Mouse (Mus musculus): ENCODE measurements around the gene Aldh3a2. TPM values are rescaled to one million over a fixed set of nuclear protein-coding genes. Genes with fewer than 3 reads are reported as not detected.
"Not testable (repeated sequence)": the region's sequence is repeated elsewhere in the genome, so short reads cannot be mapped to it uniquely, and the experiment has no call there.

Aldh3a2 gene
- polyA plus RNA-seq, 1 experiment from 2014 or later: 47.8 TPM

DNA sequence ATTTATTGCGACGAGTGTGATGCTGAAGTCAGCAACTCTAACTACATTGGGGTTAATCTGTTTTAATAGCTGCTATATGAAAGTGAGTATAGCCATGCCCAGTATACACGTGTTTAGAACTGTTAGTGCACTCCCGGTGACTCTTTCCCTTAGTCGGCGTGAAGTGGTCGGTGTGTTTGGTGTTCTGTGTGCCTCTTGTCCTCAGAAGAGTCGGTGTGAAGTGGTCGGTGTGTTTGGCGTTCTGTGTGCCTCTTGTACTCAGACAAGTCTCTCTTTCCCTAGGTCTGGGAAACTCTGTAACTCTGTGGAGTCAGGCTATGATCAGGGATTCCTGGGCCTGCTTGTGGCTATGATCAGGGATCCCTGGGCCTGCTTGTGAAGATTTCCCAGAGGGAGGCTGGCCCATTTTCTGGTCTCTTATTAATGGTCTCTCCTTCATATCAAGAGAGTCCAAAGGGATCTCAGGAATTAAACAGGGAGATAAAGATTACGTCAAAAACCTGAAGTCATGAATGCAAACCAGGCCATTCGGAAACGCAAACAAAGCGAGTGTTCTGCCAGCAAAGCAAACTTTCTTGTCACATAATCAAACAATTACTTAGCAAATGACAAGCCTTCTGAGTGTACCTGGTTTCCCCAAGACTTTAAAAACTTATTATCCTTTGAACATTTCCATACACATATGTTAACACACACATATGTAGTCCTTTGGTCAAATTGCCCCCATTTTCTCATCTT is 70.5 kb downstream of the Aldh3a2 start:
- no peaks in the 10 kb centered on the region for H3K27me3 ChIP-seq (ENCODE audit: control insufficient read depth, insufficient read depth, low read depth, low read length)
- no peaks in the 10 kb centered on the region for H3K9me3 ChIP-seq (ENCODE audit: control insufficient read depth, low read length)
- ATAC-seq (ENCODE audit: low read depth): no peak
- 57% methylated on average over 14 of the region's 14 CpGs for WGBS
- H3K4me1 ChIP-seq (replicated peaks; ENCODE audit: control insufficient read depth, insufficient read depth, low read length): no peaks in the 10 kb centered on the region; the same call in 1 of the 2 replicates
- no peak overlapping the region for H3K4me3 ChIP-seq (ENCODE audit: low read length)
- H3K4me2 ChIP-seq (ENCODE audit: low read depth, low read length): no peak overlapping the region
- H3K9ac ChIP-seq (ENCODE audit: low read length): no peak overlapping the region
- peak overlapping the region; percentile 17 for H3K27ac ChIP-seq (ENCODE audit: low read length)
- no peaks in the 10 kb centered on the region for H3K36me3 ChIP-seq (ENCODE audit: control insufficient read depth, insufficient read depth, low read length)

DNA sequence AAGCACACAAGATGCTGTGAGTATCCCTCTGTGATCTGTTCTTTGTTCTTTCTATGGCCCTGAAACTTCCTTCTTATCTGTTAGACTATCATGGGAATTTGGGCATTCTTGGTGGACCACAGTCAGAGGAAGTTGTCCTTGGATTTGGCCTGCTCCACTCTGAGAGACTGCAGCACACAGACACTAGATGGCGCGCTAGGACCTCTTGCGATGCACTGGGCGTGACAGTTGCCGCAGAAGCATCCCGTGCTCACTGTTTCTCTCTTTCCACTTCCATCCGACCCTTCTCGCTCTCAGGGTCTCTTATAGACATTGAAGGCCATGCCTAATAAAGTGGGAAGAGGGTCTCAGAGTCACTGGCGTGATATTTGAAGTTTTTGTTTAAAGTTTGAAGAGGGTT is 73.9 kb downstream of the Aldh3a2 start:
- 5% methylated on average over 9 of the region's 9 CpGs for WGBS
- Histone ChIP-seq H3K9ac (ENCODE audit: low read length) (no peak overlapping the region), H3K27me3 (ENCODE audit: control insufficient read depth, insufficient read depth, low read depth, low read length) (no peaks in the 10 kb centered on the region), H3K4me1 (replicated peaks; ENCODE audit: control insufficient read depth, insufficient read depth, low read length) (no peaks in the 10 kb centered on the region; the same call in 1 of the 2 replicates), H3K4me2 (ENCODE audit: low read depth, low read length) (no peak overlapping the region), H3K36me3 (ENCODE audit: control insufficient read depth, insufficient read depth, low read length) (no peaks in the 10 kb centered on the region), H3K27ac (ENCODE audit: low read length) (no peak overlapping the region), H3K9me3 (ENCODE audit: control insufficient read depth, low read length) (no peaks in the 10 kb centered on the region), H3K4me3 (ENCODE audit: low read length) (no peak overlapping the region)
- ATAC-seq (ENCODE audit: low read depth): peak; percentile 80; the same call in 1 of the 2 replicates

- H3K9ac ChIP-seq (ENCODE audit: low read length): no peak overlapping the region
- H3K4me3 ChIP-seq (ENCODE audit: low read length): no peak overlapping the region
- no peak overlapping the region for H3K27ac ChIP-seq (ENCODE audit: low read length)
- H3K27me3 ChIP-seq (ENCODE audit: control insufficient read depth, insufficient read depth, low read depth, low read length): no peaks in the 10 kb centered on the region
- no peaks in the 10 kb centered on the region for H3K36me3 ChIP-seq (ENCODE audit: control insufficient read depth, insufficient read depth, low read length)
- no peak overlapping the region for H3K4me2 ChIP-seq (ENCODE audit: low read depth, low read length)
- WGBS: 91% methylated on average over 2 of the region's 2 CpGs
- H3K9me3 ChIP-seq (ENCODE audit: control insufficient read depth, low read length): no peaks in the 10 kb centered on the region
- no peaks in the 10 kb centered on the region; the same call in 1 of the 2 replicates for H3K4me1 ChIP-seq (replicated peaks; ENCODE audit: control insufficient read depth, insufficient read depth, low read length)
- ATAC-seq (ENCODE audit: low read depth): no peak
These were observed 74.5 kb downstream of the Aldh3a2 start for GRCm38 (mm10) chr11:61192779-61193178.

DNA sequence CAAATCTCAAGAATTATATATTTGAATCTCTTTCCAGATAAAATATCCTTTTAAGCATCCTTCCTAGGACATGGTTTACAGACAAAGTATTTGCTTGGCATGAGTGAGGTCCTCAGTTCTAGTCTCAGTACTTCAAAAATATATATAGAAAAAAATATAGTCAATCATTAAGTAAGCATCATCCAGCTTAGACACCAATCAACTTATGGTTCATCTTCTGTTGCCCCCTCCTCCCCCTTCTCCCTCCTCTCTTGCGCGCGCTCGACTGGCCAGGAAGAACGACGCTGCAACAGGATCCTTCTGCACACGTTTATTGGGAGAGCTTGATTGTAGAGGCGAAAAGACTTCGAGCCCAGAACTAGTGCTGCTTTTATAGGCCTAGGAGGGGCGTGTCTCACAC is 75.1 kb downstream of the Aldh3a2 start:
- 96% methylated on average over 6 of the region's 10 CpGs for WGBS
- not testable (repeated sequence) for H3K9me3 ChIP-seq (ENCODE audit: control insufficient read depth, low read length); H3K27ac ChIP-seq (ENCODE audit: low read length); H3K36me3 ChIP-seq (ENCODE audit: control insufficient read depth, insufficient read depth, low read length); H3K9ac ChIP-seq (ENCODE audit: low read length); ATAC-seq (ENCODE audit: low read depth); H3K4me2 ChIP-seq (ENCODE audit: low read depth, low read length); H3K4me3 ChIP-seq (ENCODE audit: low read length); H3K4me1 ChIP-seq (replicated peaks; ENCODE audit: control insufficient read depth, insufficient read depth, low read length); H3K27me3 ChIP-seq (ENCODE audit: control insufficient read depth, insufficient read depth, low read depth, low read length)

GRCm38 (mm10) chr11:61190776-61191175 is 76.5 kb downstream of the Aldh3a2 start:
- Histone ChIP-seq H3K4me3 (ENCODE audit: low read length) (no peak overlapping the region), H3K27me3 (ENCODE audit: control insufficient read depth, insufficient read depth, low read depth, low read length) (no peaks in the 10 kb centered on the region), H3K4me1 (replicated peaks; ENCODE audit: control insufficient read depth, insufficient read depth, low read length) (no peaks in the 10 kb centered on the region), H3K9ac (ENCODE audit: low read length) (no peak overlapping the region), H3K4me2 (ENCODE audit: low read depth, low read length) (no peak overlapping the region), H3K27ac (ENCODE audit: low read length) (no peak overlapping the region), H3K36me3 (ENCODE audit: control insufficient read depth, insufficient read depth, low read length) (no peaks in the 10 kb centered on the region), H3K9me3 (ENCODE audit: control insufficient read depth, low read length) (no peaks in the 10 kb centered on the region)
- 66% methylated on average over 2 of the region's 2 CpGs for WGBS
- ATAC-seq (ENCODE audit: low read depth): no peak

DNA sequence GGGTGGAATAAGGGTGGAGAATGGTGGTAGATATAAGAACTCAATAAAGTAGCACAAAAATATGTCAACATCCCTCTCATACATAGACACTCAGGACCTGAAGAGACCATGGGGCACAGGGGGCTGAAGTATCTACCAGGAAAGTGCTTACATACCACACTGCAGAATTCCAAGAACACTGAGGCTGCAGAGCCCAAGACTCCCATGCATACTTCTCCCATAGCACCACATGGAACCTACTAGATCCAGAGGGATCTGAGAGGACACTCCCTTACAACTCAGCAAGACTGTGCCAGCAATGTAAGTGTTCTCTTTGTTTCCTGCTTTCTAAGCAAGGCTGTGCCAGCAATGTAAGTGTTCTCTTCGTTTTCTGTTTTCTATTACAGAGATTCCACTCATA is 83.4 kb downstream of the Aldh3a2 start:
- WGBS: 65% methylated on average over 1 of the region's 1 CpGs
- ATAC-seq (ENCODE audit: low read depth): no peak

DNA sequence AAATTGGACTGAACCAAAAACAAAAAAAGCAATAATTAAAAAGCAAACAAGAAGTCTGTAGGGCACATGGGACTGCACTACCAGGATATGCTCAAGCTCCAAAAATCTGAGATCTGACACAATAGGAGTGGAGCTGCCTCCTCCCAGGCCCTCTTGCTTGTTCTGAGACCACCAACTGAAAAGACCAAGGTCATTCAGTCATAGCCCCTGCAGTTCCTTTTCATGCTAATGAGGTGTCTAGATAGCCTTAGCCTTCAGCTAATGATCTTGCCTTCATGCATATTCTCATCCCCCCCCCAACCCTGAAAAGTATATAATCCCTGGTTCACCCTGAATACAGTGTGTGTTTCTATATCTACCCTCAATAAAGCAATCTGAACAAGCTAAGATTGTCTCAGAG is 85.6 kb downstream of the Aldh3a2 start:
- no peak overlapping the region for H3K27ac ChIP-seq (ENCODE audit: low read length)
- ATAC-seq (ENCODE audit: low read depth): no peak
- H3K4me1 ChIP-seq (replicated peaks; ENCODE audit: control insufficient read depth, insufficient read depth, low read length): no peaks in the 10 kb centered on the region

More for the DNA sequence above, 83.4 kb downstream of the Aldh3a2 start:
- no peaks in the 10 kb centered on the region for H3K36me3 ChIP-seq (ENCODE audit: control insufficient read depth, insufficient read depth, low read length)
- no peak overlapping the region for H3K4me2 ChIP-seq (ENCODE audit: low read depth, low read length)
- H3K9me3 ChIP-seq (ENCODE audit: control insufficient read depth, low read length): no peaks in the 10 kb centered on the region
- no peaks in the 10 kb centered on the region for H3K27me3 ChIP-seq (ENCODE audit: control insufficient read depth, insufficient read depth, low read depth, low read length)
- H3K9ac ChIP-seq (ENCODE audit: low read length): no peak overlapping the region
- no peaks in the 10 kb centered on the region for H3K4me1 ChIP-seq (replicated peaks; ENCODE audit: control insufficient read depth, insufficient read depth, low read length)
- no peak overlapping the region for H3K27ac ChIP-seq (ENCODE audit: low read length)
- no peak overlapping the region for H3K4me3 ChIP-seq (ENCODE audit: low read length)

GRCm38 (mm10) chr11:61180361-61180760 is 86.9 kb downstream of the Aldh3a2 start:
- Histone ChIP-seq H3K4me1 (replicated peaks; ENCODE audit: control insufficient read depth, insufficient read depth, low read length) (no peaks in the 10 kb centered on the region), H3K4me2 (ENCODE audit: low read depth, low read length) (no peak overlapping the region), H3K36me3 (ENCODE audit: control insufficient read depth, insufficient read depth, low read length) (no peaks in the 10 kb centered on the region), H3K4me3 (ENCODE audit: low read length) (no peak overlapping the region), H3K9ac (ENCODE audit: low read length) (no peak overlapping the region), H3K9me3 (ENCODE audit: control insufficient read depth, low read length) (no peaks in the 10 kb centered on the region), H3K27me3 (ENCODE audit: control insufficient read depth, insufficient read depth, low read depth, low read length) (no peaks in the 10 kb centered on the region), H3K27ac (ENCODE audit: low read length) (no peak overlapping the region)
- WGBS: 85% methylated on average over 3 of the region's 3 CpGs
- ATAC-seq (ENCODE audit: low read depth): no peak

More for the DNA sequence above, 85.6 kb downstream of the Aldh3a2 start:
- Histone ChIP-seq H3K27me3 (ENCODE audit: control insufficient read depth, insufficient read depth, low read depth, low read length) (no peaks in the 10 kb centered on the region), H3K9ac (ENCODE audit: low read length) (no peak overlapping the region), H3K36me3 (ENCODE audit: control insufficient read depth, insufficient read depth, low read length) (no peaks in the 10 kb centered on the region), H3K4me2 (ENCODE audit: low read depth, low read length) (no peak overlapping the region), H3K9me3 (ENCODE audit: control insufficient read depth, low read length) (no peaks in the 10 kb centered on the region), H3K4me3 (ENCODE audit: low read length) (no peak overlapping the region)

DNA sequence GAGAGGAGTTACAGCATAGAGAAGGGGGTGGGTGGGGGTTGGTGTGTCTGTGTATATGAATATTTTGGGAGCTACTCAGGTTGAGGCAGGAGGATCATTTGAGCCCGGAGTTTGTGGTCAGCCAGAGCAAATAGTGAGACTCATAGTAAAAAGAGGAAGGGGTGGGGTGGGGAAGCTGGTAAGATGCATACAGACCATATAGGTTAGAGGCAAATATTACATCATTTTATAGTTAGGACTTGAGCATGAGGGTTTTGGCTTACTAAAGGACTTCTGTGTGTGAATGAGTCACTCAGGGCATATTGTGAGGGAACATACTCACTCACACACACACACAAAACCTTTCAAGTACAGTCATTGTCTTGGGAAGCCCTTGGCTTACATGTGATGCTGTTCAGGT is 90.9 kb downstream of the Aldh3a2 start:
- Histone ChIP-seq H3K27me3 (ENCODE audit: control insufficient read depth, insufficient read depth, low read depth, low read length) (no peaks in the 10 kb centered on the region), H3K4me2 (ENCODE audit: low read depth, low read length) (no peak overlapping the region), H3K9ac (ENCODE audit: low read length) (no peak overlapping the region), H3K9me3 (ENCODE audit: control insufficient read depth, low read length) (no peaks in the 10 kb centered on the region), H3K4me1 (replicated peaks; ENCODE audit: control insufficient read depth, insufficient read depth, low read length) (peaks cover 3% of the 10 kb centered on the region), H3K36me3 (ENCODE audit: control insufficient read depth, insufficient read depth, low read length) (no peaks in the 10 kb centered on the region), H3K27ac (ENCODE audit: low read length) (no peak overlapping the region), H3K4me3 (ENCODE audit: low read length) (no peak overlapping the region)
- ATAC-seq (ENCODE audit: low read depth): no peak
- 81% methylated on average over 1 of the region's 1 CpGs for WGBS
